Mouse (Mus musculus): ENCODE data around the gene Efemp1. TPM values are rescaled to one million over a fixed set of nuclear protein-coding genes. Genes with fewer than 3 reads are reported as not detected.

Gene Efemp1
- total RNA-seq, 4 experiments from 2014 or later: 16.1 to 18.6 (median 17.0) TPM

GRCm38 (mm10) chr11:28934449-28934848, 81.4 kb downstream of the Efemp1 start:
- DNase-seq (ENCODE audit: low spot score in 2 of 2): no peak

- DNase-seq (ENCODE audit: low spot score in 2 of 2): no peak
Measured at GRCm38 (mm10) chr11:28939651-28940050, 86.6 kb downstream of the Efemp1 start.

- no peak for DNase-seq (ENCODE audit: low spot score in 2 of 2)
Measured at GRCm38 (mm10) chr11:28951586-28952210, 98.7 kb downstream of the Efemp1 start.

- no peak for DNase-seq (ENCODE audit: low spot score in 2 of 2)
Measured at GRCm38 (mm10) chr11:28954673-28955304, 101.8 kb downstream of the Efemp1 start.

- DNase-seq (ENCODE audit: low spot score in 2 of 2): no peak
Measured at GRCm38 (mm10) chr11:28955305-28955701, 102.3 kb downstream of the Efemp1 start.

- no peak for DNase-seq (ENCODE audit: low spot score in 2 of 2)
Measured at GRCm38 (mm10) chr11:28961381-28961780, 108.4 kb downstream of the Efemp1 start.

Data from left cerebral cortex, adult 8-10 months (tissue).